Mouse (Mus musculus): ENCODE data around the gene Sept1. TPM values are rescaled to one million over a fixed set of nuclear protein-coding genes. Genes with fewer than 3 reads are reported as not detected.

Sept1 gene
- polyA plus RNA-seq, 1 experiment from 2014 or later = 28.2 TPM

Other genes starting within 250 kb of the Sept1 start
- 12.0 TPM in 2 replicates for gene Mvp, start 218.5 kb downstream of the Sept1 start, polyA plus RNA-seq (2016; fragmentation: Nextera tagmentation; extraction: Ambion mirVana)
- gene Pagr1b, start 216.6 kb downstream of the Sept1 start, polyA plus RNA-seq (2016; fragmentation: Nextera tagmentation; extraction: Ambion mirVana) = not detected in 2 replicates
- 19.3 and 31.4 TPM in 2 replicates for gene Pagr1a, start 215.8 kb downstream of the Sept1 start, polyA plus RNA-seq (2016; fragmentation: Nextera tagmentation; extraction: Ambion mirVana)
- gene Gm42742, start 212.0 kb downstream of the Sept1 start, polyA plus RNA-seq (2016; fragmentation: Nextera tagmentation; extraction: Ambion mirVana) = 50.8 and 60.9 TPM in 2 replicates
- 1.9 and 3.3 TPM in 2 replicates for gene Prrt2, start 211.9 kb downstream of the Sept1 start, polyA plus RNA-seq (2016; fragmentation: Nextera tagmentation; extraction: Ambion mirVana)
- gene Maz, start 206.1 kb downstream of the Sept1 start, polyA plus RNA-seq (2016; fragmentation: Nextera tagmentation; extraction: Ambion mirVana) = 59.8 and 60.4 TPM in 2 replicates
- gene Kif22, start 190.7 kb downstream of the Sept1 start, polyA plus RNA-seq (2016; fragmentation: Nextera tagmentation; extraction: Ambion mirVana) = 80.9 and 85.5 TPM in 2 replicates
- gene Zg16, start 145.8 kb downstream of the Sept1 start, polyA plus RNA-seq (2016; fragmentation: Nextera tagmentation; extraction: Ambion mirVana) = not detected in 2 replicates
- 0.54 and 1.3 TPM in 2 replicates for gene AI467606, start 141.8 kb downstream of the Sept1 start, polyA plus RNA-seq (2016; fragmentation: Nextera tagmentation; extraction: Ambion mirVana)
- gene Qprt, start 110.9 kb downstream of the Sept1 start, polyA plus RNA-seq (2016; fragmentation: Nextera tagmentation; extraction: Ambion mirVana) = 5.7 and 6.1 TPM in 2 replicates
- 0.17 and 0.31 TPM in 2 replicates for gene Spn, start 95.3 kb downstream of the Sept1 start, polyA plus RNA-seq (2016; fragmentation: Nextera tagmentation; extraction: Ambion mirVana)
- gene Cd2bp2, start 37.1 kb downstream of the Sept1 start, polyA plus RNA-seq (2016; fragmentation: Nextera tagmentation; extraction: Ambion mirVana) = 50.5 and 51.5 TPM in 2 replicates
- 29.2 and 32.3 TPM in 2 replicates for gene Tbc1d10b, start 24.7 kb downstream of the Sept1 start, polyA plus RNA-seq (2016; fragmentation: Nextera tagmentation; extraction: Ambion mirVana)
- 17.8 and 20.0 TPM in 2 replicates for gene Mylpf, start 24.2 kb downstream of the Sept1 start, polyA plus RNA-seq (2016; fragmentation: Nextera tagmentation; extraction: Ambion mirVana)
- 23.8 and 25.3 TPM in 2 replicates for gene Zfp553, start 69 bp downstream of the Sept1 start, polyA plus RNA-seq (2016; fragmentation: Nextera tagmentation; extraction: Ambion mirVana)
- 32.7 and 34.4 TPM in 2 replicates for gene Zfp771, start 11.1 kb upstream of the Sept1 start, polyA plus RNA-seq (2016; fragmentation: Nextera tagmentation; extraction: Ambion mirVana)
- 162 and 163 TPM in 2 replicates for gene Dctpp1, start 27.6 kb upstream of the Sept1 start, polyA plus RNA-seq (2016; fragmentation: Nextera tagmentation; extraction: Ambion mirVana)
- gene Sephs2, start 40.9 kb upstream of the Sept1 start, polyA plus RNA-seq (2016; fragmentation: Nextera tagmentation; extraction: Ambion mirVana) = 86.4 and 87.2 TPM in 2 replicates
- 1.0 and 1.1 TPM in 2 replicates for gene Itgal, start 63.1 kb upstream of the Sept1 start, polyA plus RNA-seq (2016; fragmentation: Nextera tagmentation; extraction: Ambion mirVana)
- gene Zfp768, start 112.5 kb upstream of the Sept1 start, polyA plus RNA-seq (2016; fragmentation: Nextera tagmentation; extraction: Ambion mirVana) = 19.1 and 19.8 TPM in 2 replicates
- 4.6 and 5.1 TPM in 2 replicates for gene Zfp747, start 142.9 kb upstream of the Sept1 start, polyA plus RNA-seq (2016; fragmentation: Nextera tagmentation; extraction: Ambion mirVana)
- gene 9130019O22Rik, start 154.0 kb upstream of the Sept1 start, polyA plus RNA-seq (2016; fragmentation: Nextera tagmentation; extraction: Ambion mirVana) = 3.4 and 3.9 TPM in 2 replicates
- gene E430018J23Rik, start 160.5 kb upstream of the Sept1 start, polyA plus RNA-seq (2016; fragmentation: Nextera tagmentation; extraction: Ambion mirVana) = 4.5 and 5.1 TPM in 2 replicates
- 4.6 and 5.3 TPM in 2 replicates for gene Zfp764, start 173.7 kb upstream of the Sept1 start, polyA plus RNA-seq (2016; fragmentation: Nextera tagmentation; extraction: Ambion mirVana)
- gene Zfp688, start 188.9 kb upstream of the Sept1 start, polyA plus RNA-seq (2016; fragmentation: Nextera tagmentation; extraction: Ambion mirVana) = 15.4 and 16.7 TPM in 2 replicates
- gene Zfp689, start 216.0 kb upstream of the Sept1 start, polyA plus RNA-seq (2016; fragmentation: Nextera tagmentation; extraction: Ambion mirVana) = 5.4 and 6.0 TPM in 2 replicates
- 33.8 and 35.2 TPM in 2 replicates for gene Prr14, start 226.5 kb upstream of the Sept1 start, polyA plus RNA-seq (2016; fragmentation: Nextera tagmentation; extraction: Ambion mirVana)
- gene Fbrs, start 246.1 kb upstream of the Sept1 start, polyA plus RNA-seq (2016; fragmentation: Nextera tagmentation; extraction: Ambion mirVana) = 8.4 and 9.9 TPM in 2 replicates

Measured in heart, embryonic 12.5 days (tissue).